Comparison of ENCODE assay signal across 24 mouse cellular contexts in genomic region chr5:110735606-110736005, GRCm38 (mm10).
"Had no signal": no experiment of that assay in that cellular context is flagged by ENCODE, and none has a peak within 500 bp of the region (broad histone marks: within the 10 kb centered on the region; RNA-seq: fewer than 3 reads in every experiment).

No protein-coding gene starts in this region.

- H3K27me3 ChIP-seq: heart, embryonic 13.5 days; heart, embryonic 15.5 days; kidney, embryonic 15.5 days; limb, embryonic 12.5 days; liver, embryonic 13.5 days had no signal

- DNase-seq: gastrocnemius, postnatal 14 days; gastrocnemius, postnatal 36 days; heart, adult 11 months; heart, adult 2 months; heart, postnatal 14 days; heart, postnatal 36 days; kidney, adult 11 months; kidney, adult 2 months; kidney, adult 9 months; kidney, postnatal 14 days; kidney, postnatal 36 days; liver; liver, embryonic 13.5 days had no signal

- H3K4me3 ChIP-seq: heart, adult 2 months; heart, embryonic 13.5 days; heart, embryonic 15.5 days; kidney, embryonic 15.5 days; left cerebral cortex, adult 2 months; limb, embryonic 10.5 days; limb, embryonic 12.5 days; liver, embryonic 13.5 days had no signal

- ATAC-seq: hindbrain, embryonic 16.5 days; intestine, embryonic 16.5 days had no signal

- H3K27ac ChIP-seq: heart, adult 2 months; heart, embryonic 13.5 days; heart, embryonic 15.5 days; hindbrain, embryonic 14.5 days; kidney, embryonic 15.5 days; kidney, postnatal 0 days; left cerebral cortex, adult 2 months; limb, embryonic 10.5 days; limb, embryonic 12.5 days; liver, embryonic 13.5 days had no signal

- H3K4me2 ChIP-seq: heart, embryonic 11.5 days; heart, embryonic 13.5 days; heart, embryonic 15.5 days; hindbrain, embryonic 14.5 days; kidney, embryonic 15.5 days; limb, embryonic 12.5 days; liver, embryonic 13.5 days had no signal

- H3K4me1 ChIP-seq: heart, embryonic 13.5 days; heart, embryonic 15.5 days; kidney, embryonic 15.5 days; limb, embryonic 10.5 days; limb, embryonic 12.5 days; liver, embryonic 13.5 days had no signal

- H3K9ac ChIP-seq: heart, embryonic 13.5 days; heart, embryonic 15.5 days; hindbrain, embryonic 14.5 days; kidney, embryonic 15.5 days; limb, embryonic 12.5 days; liver, embryonic 13.5 days had no signal

- H3K9me3 ChIP-seq: heart, embryonic 13.5 days; heart, embryonic 15.5 days; kidney, embryonic 15.5 days; limb, embryonic 10.5 days; limb, embryonic 12.5 days; liver, embryonic 13.5 days had no signal
